Mouse (Mus musculus) bone marrow macrophage, adult 2 months (primary cell): ENCODE data around the gene Gpr142.

Source experiments
- CTCF ChIP-seq: IDR thresholded peaks from 2 replicates; pipeline ENCODE4 v1.5.1; 2012; ENCODE audit warnings: low read depth, mild to moderate bottlenecking, low read length, moderate library complexity
- POLR2A ChIP-seq: IDR thresholded peaks from 2 replicates; pipeline ENCODE4 v1.6.1; 2012; ENCODE audit warnings: mild to moderate bottlenecking, low read depth, low read length, borderline replicate concordance

DNA sequence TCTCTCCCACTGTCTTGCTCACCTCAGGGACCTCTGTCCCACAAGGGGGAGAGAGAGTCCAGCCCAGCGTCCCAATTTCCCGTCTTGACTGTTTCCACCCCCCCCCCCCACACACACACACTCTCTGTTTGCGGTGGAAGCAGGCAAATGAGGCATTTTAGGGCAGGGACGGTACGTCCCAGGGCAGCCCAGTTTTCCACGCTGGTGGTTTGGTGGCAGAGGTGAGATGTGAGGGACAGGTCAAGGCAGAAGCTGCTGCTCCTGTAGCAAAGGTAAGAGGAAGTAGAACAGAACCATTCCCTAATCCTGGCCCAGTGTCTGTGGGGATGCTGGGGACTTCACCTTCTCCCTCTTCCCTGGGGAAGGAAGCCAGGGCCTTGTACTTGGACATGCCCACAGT, 55.9 kb downstream of the Gpr142 start:
- TF ChIP-seq CTCF = no peak
- no peak for TF ChIP-seq POLR2A
